Mouse (Mus musculus) hindbrain, postnatal 0 days (tissue): ENCODE results near the gene Mpz. TPM values are rescaled to one million over a fixed set of nuclear protein-coding genes. Genes with fewer than 3 reads are reported as not detected.

Experiments used
- ATAC-seq: fragments of 200-750 bp; cut with Nextera tagmentation; 2 replicates; pipeline ENCODE4 v1.8.0; 2017; ENCODE audit warnings: mild to moderate bottlenecking, moderate TSS enrichment, moderate library complexity
- DNase-seq: peaks from one replicate; pipeline ENCODE4 v3.0.0-alpha.2; 2015; ENCODE audit warnings: low spot score
- H3K27ac ChIP-seq: fragments of 300-500 bp; sonication (generic); 2 replicates; pipeline ENCODE4 v1.5.1; 2014; ENCODE audit warnings: mild to moderate bottlenecking
- H3K27me3 ChIP-seq: fragments of 300-500 bp; sonication (generic); 2 replicates; pipeline ENCODE4 v1.6.1; 2014; ENCODE audit warnings: low read length, mixed read lengths; ENCODE audit not compliant: insufficient read depth
- H3K36me3 ChIP-seq: fragments of 300-500 bp; sonication (generic); 2 replicates; pipeline ENCODE4 v1.6.1; 2014; ENCODE audit warnings: low read length, mixed read lengths; ENCODE audit not compliant: insufficient read depth
- H3K4me1 ChIP-seq: fragments of 300-500 bp; sonication (generic); 2 replicates; pipeline ENCODE4 v1.6.1; 2014; ENCODE audit warnings: antibody characterized with exemption, low read length, mixed read lengths; ENCODE audit not compliant: insufficient read depth
- H3K4me2 ChIP-seq: fragments of 300-500 bp; sonication (generic); 2 replicates; pipeline ENCODE4 v1.6.1; 2014; ENCODE audit warnings: low read depth, mild to moderate bottlenecking, low read length, moderate library complexity, mixed read lengths
- H3K4me3 ChIP-seq: fragments of 300-500 bp; sonication (generic); 2 replicates; pipeline ENCODE4 v1.5.1; 2014; ENCODE audit warnings: low read length
- H3K9ac ChIP-seq: fragments of 300-500 bp; sonication (generic); replicated peaks from 2 replicates; pipeline ENCODE4 v1.6.1; 2014; ENCODE audit warnings: mild to moderate bottlenecking, low read length, moderate library complexity, mixed read lengths
- H3K9me3 ChIP-seq: fragments of 300-500 bp; sonication (generic); 2 replicates; pipeline ENCODE4 v1.6.1; 2016; ENCODE audit warnings: low read length, mixed read lengths
- CTCF ChIP-seq: IDR thresholded peaks from 2 replicates; pipeline ENCODE4 v1.5.1; 2016; ENCODE audit warnings: antibody characterized with exemption, control low read depth, low read depth
- WGBS: fragments of 180-500 bp; shearing (Covaris S2); extraction: QIAGEN DNeasy Blood & Tissue Kit; methylation state at CpG from one replicate; pipeline ENCODE4 v1.1.7; 2014; 5-methylcytosine and 5-hydroxymethylcytosine counted together
- polyA plus RNA-seq: library from polyadenylated mRNA; unstranded; fragments of >200 nt; fragmentation: Nextera tagmentation; extraction: Ambion mirVana; gene quantifications from 2 replicates; pipeline ENCODE4 v1.2.1, GENCODE M21; 2015
- total RNA-seq: library from RNA; depleted of rRNA; stranded (reverse); fragments of >200 nt; gene quantifications from 2 replicates; pipeline ENCODE4 v1.2.3, GENCODE M21; 2014

The Mpz gene
- total and polyA plus RNA-seq, 2 experiments from 2014 or later: 4.8 to 5.9 TPM

DNA sequence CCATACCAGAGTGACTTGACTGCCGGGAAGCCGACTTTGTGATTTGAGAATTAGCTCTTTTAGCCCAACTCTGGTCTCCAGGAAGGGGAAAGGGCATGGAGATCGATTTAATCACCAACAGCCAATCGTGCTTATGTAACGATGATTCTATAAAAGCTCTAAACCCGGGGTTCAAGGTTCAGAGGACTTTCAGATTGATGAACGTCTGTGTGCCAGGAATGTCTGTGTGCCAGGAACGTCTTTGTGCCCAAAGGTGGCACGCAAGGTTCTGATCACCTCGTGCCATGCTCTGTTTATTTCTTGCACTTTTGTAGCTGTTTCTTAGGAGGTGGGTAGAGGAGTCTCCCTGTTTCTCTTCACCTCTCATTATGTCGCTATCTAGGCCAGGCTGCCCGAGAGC is 18.4 kb downstream of the Mpz start:
- DNase-seq (no peak), ATAC-seq (no peak)
- WGBS: 90% methylated on average over 12 of the region's 12 CpGs
- Histone ChIP-seq H3K4me1 (no peaks in the 10 kb centered on the region), H3K9ac (no peak overlapping the region), H3K9me3 (no peaks in the 10 kb centered on the region), H3K4me2 (no peak overlapping the region), H3K27ac (no peak overlapping the region), H3K27me3 (no peaks in the 10 kb centered on the region), H3K36me3 (no peaks in the 10 kb centered on the region), H3K4me3 (no peak overlapping the region)
- no peak for TF ChIP-seq CTCF

DNA sequence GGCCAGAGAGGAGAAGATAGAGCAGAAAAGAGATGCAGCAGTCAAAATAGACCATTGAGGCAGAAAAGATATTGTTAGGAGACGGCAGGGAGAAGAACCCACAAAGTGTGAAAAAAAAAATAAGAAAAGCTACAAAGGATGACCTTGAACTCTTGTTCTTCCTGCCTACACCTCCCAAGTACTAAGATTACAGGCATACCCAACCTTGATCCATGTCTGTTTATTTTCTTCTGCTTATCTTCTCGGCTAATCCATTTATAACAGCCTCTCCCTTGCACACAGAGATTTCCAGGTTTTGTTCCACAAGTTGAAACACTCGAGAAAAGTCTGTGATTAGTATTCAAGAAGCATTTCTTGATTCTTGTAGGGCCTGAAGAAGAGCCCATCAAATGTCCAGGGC is 19.4 kb downstream of the Mpz start:
- H3K27ac ChIP-seq: no peak overlapping the region
- no peak for DNase-seq
- no peak overlapping the region for H3K4me3 ChIP-seq
- H3K9ac ChIP-seq: no peak overlapping the region
- 73% methylated on average over 3 of the region's 3 CpGs for WGBS
- no peak overlapping the region for H3K4me2 ChIP-seq
- H3K4me1 ChIP-seq: no peaks in the 10 kb centered on the region
- no peaks in the 10 kb centered on the region for H3K9me3 ChIP-seq
- no peaks in the 10 kb centered on the region for H3K27me3 ChIP-seq
- TF ChIP-seq CTCF: no peak
- ATAC-seq: no peak
- H3K36me3 ChIP-seq: no peaks in the 10 kb centered on the region

DNA sequence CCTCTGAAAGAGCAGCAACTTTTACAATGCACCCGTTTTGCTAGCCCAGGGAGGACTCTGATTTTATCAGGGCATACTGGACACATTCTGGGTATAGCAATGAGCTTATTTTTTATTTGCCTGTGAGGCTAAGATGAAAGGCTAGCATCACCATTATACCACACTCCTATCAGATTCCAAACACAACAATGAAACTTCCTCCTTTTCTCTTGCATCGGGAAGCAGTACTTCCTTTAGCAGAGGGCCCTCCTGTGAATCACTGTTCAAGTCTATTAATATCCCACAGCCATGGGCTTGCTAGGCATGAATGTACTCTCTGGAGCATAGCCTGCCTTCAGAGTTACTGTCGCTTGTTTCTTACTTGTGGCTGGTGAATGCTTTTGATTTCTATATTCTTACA is 20.6 kb downstream of the Mpz start:
- no peak overlapping the region for H3K9ac ChIP-seq
- no peaks in the 10 kb centered on the region for H3K9me3 ChIP-seq
- H3K27ac ChIP-seq: no peak overlapping the region
- ATAC-seq (no peak), DNase-seq (no peak)
- 59% methylated on average over 3 of the region's 3 CpGs for WGBS
- H3K4me3 ChIP-seq: no peak overlapping the region
- H3K4me2 ChIP-seq: no peak overlapping the region
- TF ChIP-seq CTCF: no peak
- H3K36me3 ChIP-seq: no peaks in the 10 kb centered on the region
- no peaks in the 10 kb centered on the region for H3K4me1 ChIP-seq
- H3K27me3 ChIP-seq: no peaks in the 10 kb centered on the region

DNA sequence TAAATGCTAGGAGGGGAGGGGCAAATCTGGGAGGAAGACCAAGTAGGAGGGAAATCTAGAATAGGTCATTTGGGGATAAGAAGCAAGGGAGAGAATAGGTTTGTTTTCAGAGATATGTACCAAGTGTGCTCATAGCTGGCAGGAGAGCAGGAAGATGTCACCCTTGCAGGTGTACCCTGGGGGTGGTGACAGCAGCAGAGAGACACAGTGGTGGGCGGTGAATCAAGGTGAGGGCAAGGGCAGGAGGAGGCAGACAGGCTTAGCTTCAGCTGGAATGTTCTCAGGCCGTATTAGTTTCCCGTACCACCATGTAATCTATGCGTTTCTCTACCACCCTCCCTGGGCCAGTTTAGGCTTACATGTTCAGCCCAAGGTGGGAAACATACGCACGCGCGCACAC is 22.3 kb downstream of the Mpz start:
- no peak for ATAC-seq

DNA sequence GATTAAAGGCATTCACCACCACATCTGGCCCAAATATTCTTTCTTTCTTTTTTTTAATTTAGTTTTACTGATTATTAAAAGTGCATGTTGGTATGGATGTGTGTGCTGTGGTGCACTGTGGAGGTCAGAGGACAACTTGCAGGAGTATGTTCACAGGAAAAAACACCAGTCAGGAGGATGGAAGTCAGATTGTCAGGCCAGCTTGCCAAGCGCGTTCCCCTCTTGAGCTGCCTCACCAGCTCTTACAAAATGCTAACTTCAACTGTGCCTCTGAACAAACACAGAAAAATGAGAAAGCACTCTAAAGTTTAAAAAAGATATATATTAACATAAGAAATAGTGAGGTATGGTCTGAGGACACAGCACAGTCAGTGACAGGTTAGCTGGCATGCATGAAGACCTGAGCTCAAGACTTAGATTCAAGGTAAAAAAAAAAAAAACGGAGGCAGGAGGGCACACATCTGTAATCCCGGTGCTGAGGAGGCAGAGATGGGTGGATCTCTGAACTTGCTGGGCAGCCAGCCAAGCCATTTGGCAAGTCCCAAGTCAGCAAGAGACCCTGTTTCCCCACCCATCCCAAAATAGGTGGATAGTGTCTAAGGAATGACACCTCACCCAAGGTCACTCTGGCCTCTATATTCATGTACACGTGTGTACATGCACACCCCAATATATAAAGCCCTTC is 29.1 kb downstream of the Mpz start:
- DNase-seq (no peak), ATAC-seq (no peak)
- Histone ChIP-seq H3K4me1 (no peaks in the 10 kb centered on the region), H3K9me3 (no peaks in the 10 kb centered on the region), H3K4me2 (no peak overlapping the region), H3K27ac (no peak overlapping the region), H3K9ac (no peak overlapping the region), H3K36me3 (no peaks in the 10 kb centered on the region), H3K27me3 (no peaks in the 10 kb centered on the region), H3K4me3 (no peak overlapping the region)
- TF ChIP-seq CTCF: no peak
- 79% methylated on average over 5 of the region's 5 CpGs for WGBS

More for the DNA sequence above, 22.3 kb downstream of the Mpz start:
- H3K9ac ChIP-seq: no peak overlapping the region
- WGBS: 99% methylated on average over 8 of the region's 8 CpGs
- no peak overlapping the region for H3K4me3 ChIP-seq
- no peaks in the 10 kb centered on the region for H3K9me3 ChIP-seq
- no peak overlapping the region for H3K4me2 ChIP-seq
- no peak overlapping the region for H3K27ac ChIP-seq
- no peak for DNase-seq
- TF ChIP-seq CTCF: no peak
- no peaks in the 10 kb centered on the region for H3K36me3 ChIP-seq
- H3K4me1 ChIP-seq: no peaks in the 10 kb centered on the region
- H3K27me3 ChIP-seq: no peaks in the 10 kb centered on the region

GRCm38 (mm10) chr1:171183025-171183424 is 32.5 kb downstream of the Mpz start:
- DNase-seq: no peak
- Histone ChIP-seq H3K27me3 (no peaks in the 10 kb centered on the region), H3K4me3 (no peak overlapping the region), H3K4me2 (no peak overlapping the region), H3K27ac (no peak overlapping the region), H3K4me1 (peaks cover 1% of the 10 kb centered on the region; the same call in 1 of the 2 replicates), H3K9ac (no peak overlapping the region), H3K36me3 (no peaks in the 10 kb centered on the region), H3K9me3 (no peaks in the 10 kb centered on the region)
- 79% methylated on average over 3 of the region's 3 CpGs for WGBS
- TF ChIP-seq CTCF: no peak
- no peak for ATAC-seq

GRCm38 (mm10) chr1:171183620-171184019 is 33.1 kb downstream of the Mpz start:
- DNase-seq (no peak), ATAC-seq (no peak)
- no peak for TF ChIP-seq CTCF
- H3K4me1 ChIP-seq: peaks cover 6% of the 10 kb centered on the region; the same call in 1 of the 2 replicates
- H3K27ac ChIP-seq: no peak overlapping the region
- 67% methylated on average over 3 of the region's 3 CpGs for WGBS
- no peaks in the 10 kb centered on the region for H3K9me3 ChIP-seq
- no peak overlapping the region for H3K4me3 ChIP-seq
- H3K36me3 ChIP-seq: no peaks in the 10 kb centered on the region
- no peak overlapping the region for H3K9ac ChIP-seq
- H3K4me2 ChIP-seq: no peak overlapping the region
- H3K27me3 ChIP-seq: no peaks in the 10 kb centered on the region
